Mouse (Mus musculus) erythroblast, embryonic 14.5 days (primary cell): ENCODE data around the gene Hcst.

Source experiments
- GATA1 ChIP-seq: IDR thresholded peaks from 2 replicates; pipeline ENCODE4 v1.6.1; 2012; ENCODE audit warnings: low read length, inconsistent platforms, mixed read lengths
- TAL1 ChIP-seq: IDR thresholded peaks from 3 replicates; pipeline ENCODE4 v1.6.1; 2012; ENCODE audit warnings: low read length, inconsistent platforms, mixed read lengths

GRCm38 (mm10) chr7:30419561-30420499 lies at the start of gene Hcst:
- TF ChIP-seq TAL1 = no peak
- TF ChIP-seq GATA1 = no peak
